Mouse (Mus musculus): ENCODE results near the gene Zfp263.

DNA sequence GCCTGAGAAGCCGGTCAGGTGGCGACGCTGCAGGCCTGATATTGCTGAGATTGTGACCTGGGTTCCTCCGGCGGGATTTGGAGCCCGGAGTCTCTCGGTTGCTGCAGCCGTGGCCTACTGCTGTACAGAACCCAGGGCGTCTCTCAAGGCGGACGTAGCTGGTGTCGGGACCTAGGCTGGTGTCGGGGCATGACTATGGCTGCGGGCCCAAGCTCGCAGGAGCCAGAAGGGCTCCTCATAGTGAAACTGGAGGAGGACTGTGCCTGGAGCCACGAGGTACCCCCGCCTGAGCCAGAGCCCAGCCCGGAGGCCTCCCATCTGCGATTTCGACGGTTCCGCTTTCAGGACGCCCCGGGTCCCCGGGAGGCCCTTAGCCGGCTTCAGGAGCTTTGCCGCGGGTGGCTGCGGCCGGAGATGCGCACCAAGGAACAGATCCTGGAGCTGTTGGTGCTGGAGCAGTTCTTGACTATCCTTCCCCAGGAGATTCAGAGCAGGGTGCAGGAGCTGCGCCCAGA lies 350 bp downstream of the Zfp263 start:
- TF ChIP-seq CTCF (IDR thresholded peaks at IDR 0.05; ENCODE audit: low read depth, low read length) (no peak), GATA1 (IDR thresholded peaks at IDR 0.05; ENCODE audit: borderline replicate concordance, low read length) (no peak)

Measured in G1E (cell line).